8 mouse cellular contexts compared by ENCODE assay signal in the genomic region with DNA sequence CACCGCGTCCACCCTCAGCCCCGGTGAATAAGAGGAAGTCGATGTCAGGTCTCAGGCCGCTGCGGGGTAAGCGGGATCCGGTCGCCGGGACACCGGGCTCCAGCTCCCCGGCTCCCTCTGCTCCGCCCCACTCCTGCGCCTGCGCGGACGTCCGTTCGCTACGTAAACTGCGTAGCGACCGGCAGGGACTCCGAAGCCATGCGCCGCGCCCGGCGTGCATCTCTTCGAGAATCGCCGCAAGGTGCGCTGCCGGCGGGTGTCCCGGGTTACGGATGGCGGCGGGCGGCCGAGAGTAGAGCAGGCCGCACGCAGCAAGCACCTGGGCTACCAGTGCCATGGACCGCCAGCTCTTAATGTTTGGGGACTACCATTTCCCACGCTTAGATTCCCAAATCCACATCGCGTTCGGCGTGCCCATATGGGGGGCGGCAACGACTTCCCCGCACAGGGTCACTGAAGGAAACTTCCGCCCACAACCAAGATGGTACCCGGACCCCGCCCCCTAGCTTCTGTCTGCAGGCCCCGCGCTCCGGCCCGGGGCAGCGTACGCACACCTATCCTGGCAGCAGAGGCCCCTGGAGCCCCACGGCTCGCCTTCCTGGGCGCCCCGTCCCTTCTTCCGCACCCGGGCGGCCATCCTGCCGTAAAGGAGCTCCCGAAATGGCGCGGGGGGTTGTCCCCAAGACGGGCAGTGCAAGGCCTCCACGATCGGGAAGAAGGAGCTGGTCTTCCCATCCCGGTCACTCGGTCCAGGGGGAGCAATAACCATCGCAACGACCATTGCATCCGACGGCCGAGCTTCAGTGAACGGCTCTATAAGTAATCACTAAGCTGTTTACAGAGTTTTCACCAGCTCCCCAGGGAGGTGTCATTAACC. TPM values are rescaled to one million over a fixed set of nuclear protein-coding genes. Genes with fewer than 3 reads are reported as not detected.
DNase-seq lines count a peak whose midpoint lies in the region; ATAC-seq lines count a peak whose summit lies in the region.

A gene (plus strand): TSS at position 490 of the 877 bp plus-strand sequence.

- peak within 1 kb of the TSS; percentile 98 for H3K4me2 ChIP-seq in hindbrain, embryonic 15.5 days

- peaks cover 50% of the 10 kb centered on the region for H3K4me1 ChIP-seq in hindbrain, embryonic 15.5 days (replicated peaks)

- peak within 1 kb of the TSS; percentile 97 for H3K27ac ChIP-seq in hindbrain, embryonic 15.5 days (replicated peaks)

- H3K4me3 ChIP-seq in hindbrain, embryonic 15.5 days, result peak within 1 kb of the TSS; percentile 94

- DNase-seq in ZHBTc4 (ENCODE audit: low read depth, low spot score), result peak; percentile 96
- DNase-seq in cerebellum, postnatal 4 days (ENCODE audit: low spot score in 2 of 2), result peak; percentile 95 to 98
- peak; percentile 93 for DNase-seq in gastrocnemius, adult 18-20 months (ENCODE audit: low spot score)
- peak; percentile 85 for DNase-seq in left cerebral cortex, adult 11 months (ENCODE audit: low spot score)
- DNase-seq in lung, postnatal 4 days, result peak; percentile 94 to 97
- peak; percentile 95 for DNase-seq in retina, postnatal 1 day
- DNase-seq in thymus, postnatal 4 days, result peak; percentile 97

- no peaks in the 10 kb centered on the region for H3K9me3 ChIP-seq in hindbrain, embryonic 15.5 days

- peak within 1 kb of the TSS; percentile 94 for H3K9ac ChIP-seq in hindbrain, embryonic 15.5 days

- WGBS in hindbrain, embryonic 15.5 days, result under 1% methylated on average over 83 of the region's 83 CpGs

- no peaks in the 10 kb centered on the region for H3K36me3 ChIP-seq in hindbrain, embryonic 15.5 days

- 0 out of 2 replicates have a peak, but pooled peaks cover 8% of the 10 kb centered on the region for H3K27me3 ChIP-seq in hindbrain, embryonic 15.5 days

- ATAC-seq in hindbrain, embryonic 15.5 days (ENCODE audit: low FRiP score, low read depth), result peak; percentile 82

RNA-seq across cellular contexts. Expression of the gene that starts here (rescaled TPM):
- total RNA-seq in gastrocnemius, adult 18-20 months (2021), result 10 to 100 TPM in 1 of 2 experiments, 1 to 10 TPM in 1; 9.7 to 12.2 TPM
- polyA plus RNA-seq in hindbrain, embryonic 15.5 days (2015; fragmentation: Nextera tagmentation; extraction: Ambion mirVana), result 90.1 and 99.1 TPM in 2 replicates

Comparison
In these comparisons a context has a peak if more than half of its experiments do, and no peak if none do; other contexts are left out.
1. Peak in every context shown above with its lines: DNase-seq, ATAC-seq, H3K4me3 ChIP-seq and H3K27ac ChIP-seq.